Mouse (Mus musculus): ENCODE data around the gene Magi3. TPM values are rescaled to one million over a fixed set of nuclear protein-coding genes. Genes with fewer than 3 reads are reported as not detected.

Gene Magi3
- polyA plus RNA-seq, 1 experiment from 2014 or later = 4.3 TPM

DNA sequence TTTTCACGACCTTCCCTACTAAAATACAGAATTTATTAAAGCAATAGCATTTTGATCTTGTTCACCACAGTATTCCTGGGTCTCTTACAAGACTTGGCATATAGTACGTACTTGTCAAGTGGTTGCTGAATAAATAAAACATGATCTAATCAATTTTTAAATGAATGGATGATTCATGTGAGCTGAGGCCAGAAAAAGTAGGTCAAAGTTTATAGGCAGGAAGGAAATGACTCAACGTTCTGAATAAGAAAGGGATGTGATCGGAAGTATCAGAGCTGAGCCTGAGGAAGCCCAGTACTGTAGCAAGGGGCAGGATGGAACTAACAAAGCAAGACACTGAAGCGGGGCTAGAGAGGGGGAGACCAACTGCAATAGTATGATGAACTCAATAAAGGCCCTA is 127.4 kb downstream of the Magi3 start:
- Histone ChIP-seq H3K27me3 (ENCODE audit: insufficient read depth, low read length) (no peaks in the 10 kb centered on the region), H3K9ac (replicated peaks; ENCODE audit: low read length) (no peak overlapping the region), H3K36me3 (ENCODE audit: insufficient read depth, low read length) (peaks cover 5% of the 10 kb centered on the region; the same call in 1 of the 2 replicates), H3K9me3 (ENCODE audit: low read length) (no peaks in the 10 kb centered on the region), H3K27ac (ENCODE audit: low read length) (no peak overlapping the region), H3K4me2 (replicated peaks; ENCODE audit: low read depth, low read length) (no peak overlapping the region), H3K4me3 (ENCODE audit: low read length) (no peak overlapping the region), H3K4me1 (ENCODE audit: insufficient read depth, low read length) (no peaks in the 10 kb centered on the region)
- ATAC-seq (ENCODE audit: low FRiP score, low TSS enrichment) = no peak
- 76% methylated on average over 5 of the region's 5 CpGs for WGBS

DNA sequence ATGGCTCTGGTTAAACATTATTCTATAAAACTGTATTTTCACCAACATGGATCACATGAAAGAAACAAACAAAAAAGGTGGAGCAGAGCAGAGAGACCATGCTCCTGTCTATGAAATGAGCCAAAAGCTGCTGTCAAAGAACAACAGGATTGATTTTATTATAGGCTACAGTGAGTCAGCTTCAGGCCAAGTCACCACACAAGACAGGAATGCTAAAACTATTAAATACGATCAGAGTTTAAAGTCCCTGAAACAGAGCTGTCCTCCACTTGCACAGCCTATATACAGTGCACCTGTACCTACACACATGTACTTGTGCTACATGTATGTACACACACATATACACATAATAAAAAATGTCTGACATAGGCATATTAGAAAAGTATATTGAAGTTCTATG is 138.1 kb downstream of the Magi3 start:
- ATAC-seq (ENCODE audit: low FRiP score, low TSS enrichment) = no peak
- 0 out of 2 replicates have a peak, but pooled peaks cover 3% of the 10 kb centered on the region for H3K36me3 ChIP-seq (ENCODE audit: insufficient read depth, low read length)
- H3K27me3 ChIP-seq (ENCODE audit: insufficient read depth, low read length) = no peaks in the 10 kb centered on the region
- no peak overlapping the region for H3K4me2 ChIP-seq (replicated peaks; ENCODE audit: low read depth, low read length)
- no peaks in the 10 kb centered on the region for H3K9me3 ChIP-seq (ENCODE audit: low read length)
- 62% methylated on average over 1 of the region's 1 CpGs for WGBS
- H3K9ac ChIP-seq (replicated peaks; ENCODE audit: low read length) = no peak overlapping the region
- H3K4me1 ChIP-seq (ENCODE audit: insufficient read depth, low read length) = no peaks in the 10 kb centered on the region
- no peak overlapping the region for H3K4me3 ChIP-seq (ENCODE audit: low read length)
- no peak overlapping the region for H3K27ac ChIP-seq (ENCODE audit: low read length)

DNA sequence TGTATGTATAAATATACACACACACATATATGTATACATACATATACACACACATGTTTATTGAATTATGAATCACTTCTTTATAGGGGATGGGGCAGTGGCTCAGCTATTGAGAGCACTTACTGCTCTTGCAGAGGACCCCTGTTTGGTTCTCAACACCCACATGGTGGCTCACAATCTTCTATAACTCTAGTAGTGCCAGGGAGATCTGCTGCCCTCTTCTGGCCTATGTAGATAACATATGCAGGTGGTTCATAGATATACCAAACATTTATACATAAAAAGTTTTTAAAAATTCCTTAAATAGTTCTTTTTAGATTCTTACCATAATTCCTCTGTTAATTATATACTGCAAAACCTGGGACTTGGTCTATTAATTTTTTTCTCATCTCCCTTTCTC is 141.4 kb downstream of the Magi3 start:
- ATAC-seq (ENCODE audit: low FRiP score, low TSS enrichment) = no peak
- Histone ChIP-seq H3K9me3 (ENCODE audit: low read length) (no peaks in the 10 kb centered on the region), H3K9ac (replicated peaks; ENCODE audit: low read length) (no peak overlapping the region), H3K4me2 (replicated peaks; ENCODE audit: low read depth, low read length) (no peak overlapping the region), H3K36me3 (ENCODE audit: insufficient read depth, low read length) (0 out of 2 replicates have a peak, but pooled peaks cover 3% of the 10 kb centered on the region), H3K27ac (ENCODE audit: low read length) (no peak overlapping the region), H3K4me1 (ENCODE audit: insufficient read depth, low read length) (no peaks in the 10 kb centered on the region), H3K27me3 (ENCODE audit: insufficient read depth, low read length) (no peaks in the 10 kb centered on the region), H3K4me3 (ENCODE audit: low read length) (no peak overlapping the region)

DNA sequence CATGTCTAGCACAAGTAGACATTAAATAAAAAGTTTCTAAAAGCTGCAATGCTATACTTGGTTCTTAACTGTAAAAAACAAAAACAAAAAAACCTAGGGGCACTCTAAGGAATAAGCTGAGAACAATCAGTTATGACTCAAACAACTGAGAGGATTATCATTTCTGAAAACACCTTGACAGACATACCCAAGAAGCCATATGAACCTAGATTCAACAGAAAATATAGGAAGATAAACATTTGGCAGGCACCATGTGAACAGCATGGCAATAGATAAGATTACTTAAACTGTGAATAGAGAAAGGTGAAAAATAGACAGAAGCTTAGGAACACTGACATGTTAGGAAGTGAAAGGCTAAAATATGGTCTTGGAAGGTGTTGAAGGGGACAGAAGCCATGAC is 150.8 kb downstream of the Magi3 start:
- no peak for ATAC-seq (ENCODE audit: low FRiP score, low TSS enrichment)
- H3K4me1 ChIP-seq (ENCODE audit: insufficient read depth, low read length) = no peaks in the 10 kb centered on the region
- no peak overlapping the region for H3K9ac ChIP-seq (replicated peaks; ENCODE audit: low read length)
- no peaks in the 10 kb centered on the region for H3K27me3 ChIP-seq (ENCODE audit: insufficient read depth, low read length)
- no peak overlapping the region for H3K4me2 ChIP-seq (replicated peaks; ENCODE audit: low read depth, low read length)
- H3K9me3 ChIP-seq (ENCODE audit: low read length) = no peaks in the 10 kb centered on the region
- H3K36me3 ChIP-seq (ENCODE audit: insufficient read depth, low read length) = no peaks in the 10 kb centered on the region
- H3K27ac ChIP-seq (ENCODE audit: low read length) = no peak overlapping the region
- no peak overlapping the region for H3K4me3 ChIP-seq (ENCODE audit: low read length)

DNA sequence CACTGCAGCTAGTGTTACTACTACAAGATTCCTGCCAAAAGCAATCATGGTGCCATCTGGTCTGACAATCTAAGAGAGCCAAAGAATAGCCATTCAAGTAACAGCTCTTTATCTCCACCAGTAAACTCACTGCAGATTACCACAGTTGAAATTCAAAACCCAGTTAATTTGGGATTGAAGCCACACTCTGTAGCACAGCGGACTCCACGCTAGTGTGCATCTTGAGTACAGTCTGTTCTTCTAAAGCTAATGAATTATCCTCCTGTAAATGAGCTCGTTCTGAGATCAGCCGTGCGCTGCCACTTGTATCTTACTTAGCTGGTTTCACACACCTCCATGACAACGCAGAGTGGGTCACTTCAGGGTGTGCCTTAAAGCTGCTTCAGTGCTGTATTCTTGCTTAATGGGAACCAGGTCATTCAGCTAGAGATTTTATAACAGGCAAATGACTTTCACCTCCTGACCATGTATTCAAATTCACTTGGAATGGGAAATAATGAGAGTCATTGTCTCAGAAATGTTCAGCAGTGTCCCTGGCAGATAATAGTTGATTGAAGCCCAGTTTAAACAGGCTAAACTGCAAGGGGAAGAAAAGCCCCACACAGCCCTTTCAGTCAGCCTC is 161.1 kb downstream of the Magi3 start:
- H3K4me1 ChIP-seq (ENCODE audit: insufficient read depth, low read length) = no peaks in the 10 kb centered on the region
- no peak overlapping the region for H3K4me3 ChIP-seq (ENCODE audit: low read length)
- no peak overlapping the region for H3K27ac ChIP-seq (ENCODE audit: low read length)
- no peaks in the 10 kb centered on the region for H3K27me3 ChIP-seq (ENCODE audit: insufficient read depth, low read length)
- no peak overlapping the region for H3K4me2 ChIP-seq (replicated peaks; ENCODE audit: low read depth, low read length)
- H3K36me3 ChIP-seq (ENCODE audit: insufficient read depth, low read length) = no peaks in the 10 kb centered on the region
- WGBS = 57% methylated on average over 6 of the region's 6 CpGs
- H3K9me3 ChIP-seq (ENCODE audit: low read length) = no peaks in the 10 kb centered on the region
- no peak for ATAC-seq (ENCODE audit: low FRiP score, low TSS enrichment)
- no peak overlapping the region for H3K9ac ChIP-seq (replicated peaks; ENCODE audit: low read length)

DNA sequence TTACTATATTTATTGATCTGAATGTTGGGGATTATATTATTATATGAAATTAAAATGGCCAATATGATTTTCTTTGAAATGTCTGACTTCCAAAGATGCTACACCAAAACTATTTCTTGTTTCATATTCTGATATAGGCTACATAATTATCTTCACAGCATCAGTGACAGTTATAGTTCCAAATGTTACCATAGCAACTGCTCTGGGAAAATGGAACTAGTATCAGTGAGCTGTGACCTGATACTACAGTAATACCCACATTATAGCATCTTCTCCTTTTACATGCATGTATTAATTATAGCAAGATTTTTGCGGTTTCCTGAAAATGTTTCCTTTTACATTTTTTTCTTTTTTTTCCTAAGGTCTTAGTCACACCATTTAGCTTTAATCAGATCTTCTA is 187.4 kb downstream of the Magi3 start:
- H3K27me3 ChIP-seq (ENCODE audit: insufficient read depth, low read length) = no peaks in the 10 kb centered on the region
- WGBS = 96% methylated on average over 1 of the region's 1 CpGs
- no peak overlapping the region for H3K4me3 ChIP-seq (ENCODE audit: low read length)
- no peak overlapping the region for H3K4me2 ChIP-seq (replicated peaks; ENCODE audit: low read depth, low read length)
- no peak overlapping the region for H3K27ac ChIP-seq (ENCODE audit: low read length)
- H3K9me3 ChIP-seq (ENCODE audit: low read length) = no peaks in the 10 kb centered on the region
- H3K36me3 ChIP-seq (ENCODE audit: insufficient read depth, low read length) = 0 out of 2 replicates have a peak, but pooled peaks cover 1% of the 10 kb centered on the region
- H3K9ac ChIP-seq (replicated peaks; ENCODE audit: low read length) = no peak overlapping the region
- H3K4me1 ChIP-seq (ENCODE audit: insufficient read depth, low read length) = no peaks in the 10 kb centered on the region
- ATAC-seq (ENCODE audit: low FRiP score, low TSS enrichment) = no peak

DNA sequence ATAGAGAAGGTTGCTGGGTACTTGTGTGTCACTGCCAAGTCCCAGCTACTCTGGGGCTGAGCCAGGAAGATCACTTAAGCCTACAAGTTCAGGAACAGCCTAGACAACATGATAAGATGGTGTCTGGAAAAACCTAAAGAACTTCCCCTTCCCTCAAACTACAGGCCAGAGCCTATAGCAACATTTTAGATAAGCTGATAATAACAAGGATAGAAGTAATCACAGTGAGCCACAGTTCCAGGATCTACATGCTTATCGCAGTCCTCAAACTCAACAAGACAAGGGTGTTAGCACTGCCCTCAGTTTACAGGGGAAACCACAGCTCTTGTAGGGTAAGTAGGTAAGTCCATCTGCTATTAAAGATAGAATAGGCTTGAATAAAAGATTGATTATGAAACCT is 188.1 kb downstream of the Magi3 start:
- no peak overlapping the region for H3K4me3 ChIP-seq (ENCODE audit: low read length)
- no peaks in the 10 kb centered on the region for H3K4me1 ChIP-seq (ENCODE audit: insufficient read depth, low read length)
- H3K27ac ChIP-seq (ENCODE audit: low read length) = no peak overlapping the region
- no peaks in the 10 kb centered on the region for H3K27me3 ChIP-seq (ENCODE audit: insufficient read depth, low read length)
- WGBS = 95% methylated on average over 1 of the region's 1 CpGs
- H3K36me3 ChIP-seq (ENCODE audit: insufficient read depth, low read length) = no peaks in the 10 kb centered on the region
- no peak overlapping the region for H3K9ac ChIP-seq (replicated peaks; ENCODE audit: low read length)
- no peak for ATAC-seq (ENCODE audit: low FRiP score, low TSS enrichment)
- H3K4me2 ChIP-seq (replicated peaks; ENCODE audit: low read depth, low read length) = no peak overlapping the region
- no peaks in the 10 kb centered on the region for H3K9me3 ChIP-seq (ENCODE audit: low read length)

DNA sequence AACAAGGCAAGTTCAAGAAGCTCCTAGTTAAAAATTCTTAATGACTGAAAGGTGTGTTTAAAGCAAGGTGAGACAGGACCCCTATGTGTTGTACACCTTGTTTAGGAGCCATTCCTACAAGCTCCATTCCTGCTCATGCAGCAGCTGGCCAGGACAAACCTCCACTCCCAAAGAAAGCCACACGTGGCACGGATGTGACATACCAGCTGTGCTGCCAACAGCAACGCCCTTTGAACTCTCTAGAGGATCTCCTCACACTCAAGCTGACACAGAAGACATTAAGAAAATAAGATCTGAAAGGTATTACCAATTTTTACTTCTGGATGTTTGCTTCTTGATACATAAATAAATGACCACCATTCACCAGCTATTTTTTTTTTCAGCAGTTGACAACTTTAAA is 193.2 kb downstream of the Magi3 start:
- H3K27ac ChIP-seq (ENCODE audit: low read length) = no peak overlapping the region
- H3K4me2 ChIP-seq (replicated peaks; ENCODE audit: low read depth, low read length) = no peak overlapping the region
- no peak for ATAC-seq (ENCODE audit: low FRiP score, low TSS enrichment)
- H3K9me3 ChIP-seq (ENCODE audit: low read length) = no peaks in the 10 kb centered on the region
- H3K9ac ChIP-seq (replicated peaks; ENCODE audit: low read length) = no peak overlapping the region
- WGBS = 39% methylated on average over 3 of the region's 3 CpGs
- H3K4me3 ChIP-seq (ENCODE audit: low read length) = no peak overlapping the region
- H3K27me3 ChIP-seq (ENCODE audit: insufficient read depth, low read length) = no peaks in the 10 kb centered on the region
- H3K4me1 ChIP-seq (ENCODE audit: insufficient read depth, low read length) = no peaks in the 10 kb centered on the region
- H3K36me3 ChIP-seq (ENCODE audit: insufficient read depth, low read length) = no peaks in the 10 kb centered on the region

DNA sequence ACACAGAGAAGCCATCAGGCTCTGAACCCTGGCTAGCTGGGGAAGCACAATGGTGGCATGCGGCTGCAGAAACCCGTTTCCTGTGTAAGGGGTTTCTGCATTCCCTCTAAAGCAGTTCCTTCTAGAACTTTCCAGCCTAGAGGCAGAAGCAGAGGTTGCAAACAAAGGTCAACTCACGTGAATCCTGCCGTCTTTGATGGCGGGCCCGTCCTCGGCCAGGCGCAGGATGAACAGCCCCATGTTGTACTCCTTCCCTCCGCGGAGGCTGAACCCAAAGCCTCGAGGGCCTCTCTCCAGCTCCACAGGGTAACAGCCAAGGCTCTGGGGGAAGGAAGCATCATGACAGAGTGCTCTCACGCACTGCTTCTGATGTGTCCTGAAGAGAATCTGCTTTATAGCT is 200.1 kb downstream of the Magi3 start:
- WGBS = 83% methylated on average over 12 of the region's 12 CpGs
- Histone ChIP-seq H3K27ac (ENCODE audit: low read length) (no peak overlapping the region), H3K36me3 (ENCODE audit: insufficient read depth, low read length) (peaks cover 15% of the 10 kb centered on the region), H3K4me3 (ENCODE audit: low read length) (no peak overlapping the region), H3K9ac (replicated peaks; ENCODE audit: low read length) (no peak overlapping the region), H3K4me2 (replicated peaks; ENCODE audit: low read depth, low read length) (no peak overlapping the region), H3K9me3 (ENCODE audit: low read length) (no peaks in the 10 kb centered on the region), H3K4me1 (ENCODE audit: insufficient read depth, low read length) (no peaks in the 10 kb centered on the region), H3K27me3 (ENCODE audit: insufficient read depth, low read length) (no peaks in the 10 kb centered on the region)
- no peak for ATAC-seq (ENCODE audit: low FRiP score, low TSS enrichment)

DNA sequence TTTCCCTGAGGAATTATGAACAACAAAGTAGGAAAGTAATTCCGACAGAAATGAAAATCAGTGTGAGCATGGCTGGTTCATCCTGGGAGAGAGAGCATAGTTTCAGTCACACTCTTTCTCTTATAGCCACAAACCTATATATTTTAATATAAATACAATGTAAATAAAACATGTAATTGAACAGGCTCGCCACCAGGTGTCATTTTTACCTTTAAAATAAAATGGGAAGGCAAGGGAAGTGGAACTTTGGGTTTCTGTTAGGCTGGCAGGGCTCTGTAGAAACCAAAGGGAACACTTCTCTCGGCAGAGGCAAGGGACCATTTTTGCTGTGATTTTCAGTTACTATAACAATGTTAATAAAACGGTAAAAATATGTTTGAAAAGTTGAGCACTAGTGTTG is 200.7 kb downstream of the Magi3 start:
- H3K9ac ChIP-seq (replicated peaks; ENCODE audit: low read length) = no peak overlapping the region
- no peak overlapping the region for H3K4me2 ChIP-seq (replicated peaks; ENCODE audit: low read depth, low read length)
- no peak overlapping the region for H3K4me3 ChIP-seq (ENCODE audit: low read length)
- H3K36me3 ChIP-seq (ENCODE audit: insufficient read depth, low read length) = peaks cover 22% of the 10 kb centered on the region
- 63% methylated on average over 4 of the region's 4 CpGs for WGBS
- H3K27ac ChIP-seq (ENCODE audit: low read length) = no peak overlapping the region
- no peak for ATAC-seq (ENCODE audit: low FRiP score, low TSS enrichment)
- H3K27me3 ChIP-seq (ENCODE audit: insufficient read depth, low read length) = no peaks in the 10 kb centered on the region
- no peaks in the 10 kb centered on the region for H3K9me3 ChIP-seq (ENCODE audit: low read length)
- H3K4me1 ChIP-seq (ENCODE audit: insufficient read depth, low read length) = no peaks in the 10 kb centered on the region

Data from kidney, embryonic 16.5 days (tissue).